Mouse (Mus musculus): ENCODE results near the gene Agpat3. TPM values are rescaled to one million over a fixed set of nuclear protein-coding genes. Genes with fewer than 3 reads are reported as not detected.
A peak's percentile ranks its signal among the peaks of the same experiment; 100 is the strongest.

Agpat3 gene
- polyA plus RNA-seq, 1 experiment from 2014 or later, result 277 TPM

DNA sequence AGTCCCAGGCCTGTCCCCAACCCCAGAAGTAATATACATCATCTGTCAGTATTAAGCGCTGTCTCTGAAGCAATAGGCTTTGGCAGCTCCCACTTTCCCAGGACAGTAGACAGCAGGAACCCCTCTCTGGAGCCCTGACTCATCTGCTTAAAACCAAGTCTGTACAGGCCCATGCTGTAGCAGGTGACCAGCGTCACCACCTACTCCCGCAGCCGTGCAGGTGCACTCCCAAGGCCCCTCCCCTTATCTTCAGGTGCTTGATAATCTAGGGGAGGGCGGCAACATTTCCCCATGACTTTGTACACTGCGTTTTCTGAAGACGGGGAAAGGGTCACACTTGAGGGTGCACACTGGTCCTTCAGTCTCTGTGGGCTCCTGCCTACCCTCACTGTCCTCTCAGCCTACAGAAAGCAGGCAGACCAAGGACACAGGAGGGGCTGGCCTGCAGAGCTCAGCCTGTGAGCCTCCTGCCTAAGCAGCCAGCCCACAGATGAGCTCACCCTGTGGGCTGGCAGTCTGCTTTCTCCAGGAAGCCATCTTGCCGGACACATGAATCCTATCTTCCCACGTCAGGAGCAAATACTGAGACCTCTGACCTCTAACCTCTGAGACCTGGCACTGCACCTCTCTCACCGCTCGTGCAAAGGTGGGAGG, 34.9 kb downstream of the Agpat3 start:
- peak; percentile 76 for ATAC-seq
- no peak for TF ChIP-seq CTCF (IDR thresholded peaks at IDR 0.05; ENCODE audit: low read depth)

DNA sequence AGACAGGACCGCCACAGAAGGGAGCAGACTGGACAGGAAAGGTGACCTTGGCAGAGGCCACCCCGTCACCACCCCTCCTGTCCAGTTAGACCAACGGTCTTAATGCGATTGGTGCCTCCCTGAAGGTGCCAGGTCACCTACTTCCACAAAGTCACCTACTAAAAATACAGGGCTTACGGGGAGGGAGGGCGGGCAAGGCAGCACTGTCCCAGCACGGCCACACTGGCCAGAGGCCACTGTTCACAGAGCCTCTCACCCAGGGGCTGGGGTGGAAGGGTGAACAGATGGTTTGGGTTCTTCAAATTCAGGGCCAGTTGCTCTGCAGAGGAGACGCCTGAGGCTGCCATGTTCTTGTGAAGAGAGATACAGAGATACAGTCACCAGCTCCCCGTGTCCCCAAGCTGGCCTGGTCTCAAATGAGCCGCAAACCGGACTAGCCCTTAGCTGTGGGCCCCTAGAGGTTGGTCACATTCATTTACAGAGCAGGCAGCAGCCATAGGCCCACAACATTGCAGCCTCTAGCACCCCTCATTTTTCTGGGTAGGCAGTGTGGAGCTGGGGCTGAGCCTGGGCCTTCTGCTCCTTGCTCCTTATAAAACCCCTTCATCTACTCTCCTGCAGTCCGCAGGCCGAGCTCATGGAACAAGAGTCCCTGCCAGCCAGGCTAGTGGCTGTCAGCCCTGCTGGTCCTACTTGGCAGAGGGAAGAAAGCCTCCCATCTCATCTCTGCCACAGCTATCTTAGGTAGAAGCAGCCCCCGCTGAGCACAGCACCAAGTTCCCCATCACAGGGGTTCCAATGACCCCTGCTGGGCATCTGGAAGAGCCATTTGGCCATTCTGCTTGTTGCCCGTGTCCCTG, 35.8 kb downstream of the Agpat3 start:
- no peaks in the 10 kb centered on the region for H3K27me3 ChIP-seq (replicated peaks; ENCODE audit: control insufficient read depth, insufficient read depth, low read length)
- H3K4me1 ChIP-seq (replicated peaks; ENCODE audit: control insufficient read depth, insufficient read depth, low read length), result peaks cover 17% of the 10 kb centered on the region
- no peak for ATAC-seq
- peak overlapping the region; percentile 68; the same call in 1 of the 2 replicates for H3K27ac ChIP-seq (ENCODE audit: low read depth, low read length)
- WGBS, result 89% methylated on average over 15 of the region's 15 CpGs
- H3K9ac ChIP-seq (ENCODE audit: low read depth, low read length), result no peak overlapping the region
- peaks cover 11% of the 10 kb centered on the region; the same call in 1 of the 2 replicates for H3K36me3 ChIP-seq (ENCODE audit: control insufficient read depth, insufficient read depth)
- H3K9me3 ChIP-seq (ENCODE audit: control insufficient read depth), result no peaks in the 10 kb centered on the region
- 0 out of 2 replicates have a peak, but pooled peaks have one; percentile 4 for TF ChIP-seq CTCF (IDR thresholded peaks at IDR 0.05; ENCODE audit: low read depth)
- no peak overlapping the region for H3K4me3 ChIP-seq (ENCODE audit: low read depth, low read length)
- no peak overlapping the region for H3K4me2 ChIP-seq (replicated peaks; ENCODE audit: low read depth)

More for the DNA sequence above, 34.9 kb downstream of the Agpat3 start:
- no peak overlapping the region for H3K4me3 ChIP-seq (ENCODE audit: low read depth, low read length)
- H3K27me3 ChIP-seq (replicated peaks; ENCODE audit: control insufficient read depth, insufficient read depth, low read length), result no peaks in the 10 kb centered on the region
- peaks cover 17% of the 10 kb centered on the region for H3K4me1 ChIP-seq (replicated peaks; ENCODE audit: control insufficient read depth, insufficient read depth, low read length)
- H3K36me3 ChIP-seq (ENCODE audit: control insufficient read depth, insufficient read depth), result peaks cover 10% of the 10 kb centered on the region; the same call in 1 of the 2 replicates
- H3K9me3 ChIP-seq (ENCODE audit: control insufficient read depth), result no peaks in the 10 kb centered on the region
- H3K27ac ChIP-seq (ENCODE audit: low read depth, low read length), result peak overlapping the region; percentile 68
- no peak overlapping the region for H3K9ac ChIP-seq (ENCODE audit: low read depth, low read length)
- 40% methylated on average over 11 of the region's 11 CpGs for WGBS
- no peak overlapping the region for H3K4me2 ChIP-seq (replicated peaks; ENCODE audit: low read depth)

DNA sequence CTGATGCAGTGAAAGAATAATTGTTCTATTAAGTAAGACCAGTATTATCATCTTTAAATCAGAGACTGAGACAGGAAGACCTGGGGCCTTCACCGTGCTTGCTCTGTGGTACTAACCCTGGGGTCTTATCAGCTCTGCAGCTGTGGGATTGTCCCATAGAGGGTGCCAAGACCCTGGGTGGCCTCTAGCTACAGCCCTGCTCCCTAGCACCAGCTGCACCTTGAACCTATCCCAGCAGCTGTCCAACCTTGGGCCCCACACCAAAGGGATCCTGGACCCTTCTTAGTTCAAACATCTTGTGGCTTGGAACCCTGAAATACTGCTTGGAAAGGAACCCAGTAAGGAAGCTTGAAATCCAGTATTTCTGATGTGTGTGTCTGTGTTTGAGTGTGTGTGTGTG, 37.1 kb downstream of the Agpat3 start:
- no peak overlapping the region for H3K4me3 ChIP-seq (ENCODE audit: low read depth, low read length)
- ATAC-seq, result peak; percentile 28; the same call in 1 of the 2 replicates
- peak; percentile 25 for TF ChIP-seq CTCF (IDR thresholded peaks at IDR 0.05; ENCODE audit: low read depth)
- peak overlapping the region; percentile 30 for H3K27ac ChIP-seq (ENCODE audit: low read depth, low read length)
- no peaks in the 10 kb centered on the region for H3K9me3 ChIP-seq (ENCODE audit: control insufficient read depth)
- no peaks in the 10 kb centered on the region for H3K27me3 ChIP-seq (replicated peaks; ENCODE audit: control insufficient read depth, insufficient read depth, low read length)
- H3K4me2 ChIP-seq (replicated peaks; ENCODE audit: low read depth), result peak overlapping the region; percentile 30; the same call in 1 of the 2 replicates
- H3K9ac ChIP-seq (ENCODE audit: low read depth, low read length), result peak overlapping the region; percentile 7; the same call in 1 of the 2 replicates
- peaks cover 21% of the 10 kb centered on the region for H3K4me1 ChIP-seq (replicated peaks; ENCODE audit: control insufficient read depth, insufficient read depth, low read length)
- H3K36me3 ChIP-seq (ENCODE audit: control insufficient read depth, insufficient read depth), result peaks cover 11% of the 10 kb centered on the region; the same call in 1 of the 2 replicates
- 42% methylated on average over 1 of the region's 1 CpGs for WGBS

DNA sequence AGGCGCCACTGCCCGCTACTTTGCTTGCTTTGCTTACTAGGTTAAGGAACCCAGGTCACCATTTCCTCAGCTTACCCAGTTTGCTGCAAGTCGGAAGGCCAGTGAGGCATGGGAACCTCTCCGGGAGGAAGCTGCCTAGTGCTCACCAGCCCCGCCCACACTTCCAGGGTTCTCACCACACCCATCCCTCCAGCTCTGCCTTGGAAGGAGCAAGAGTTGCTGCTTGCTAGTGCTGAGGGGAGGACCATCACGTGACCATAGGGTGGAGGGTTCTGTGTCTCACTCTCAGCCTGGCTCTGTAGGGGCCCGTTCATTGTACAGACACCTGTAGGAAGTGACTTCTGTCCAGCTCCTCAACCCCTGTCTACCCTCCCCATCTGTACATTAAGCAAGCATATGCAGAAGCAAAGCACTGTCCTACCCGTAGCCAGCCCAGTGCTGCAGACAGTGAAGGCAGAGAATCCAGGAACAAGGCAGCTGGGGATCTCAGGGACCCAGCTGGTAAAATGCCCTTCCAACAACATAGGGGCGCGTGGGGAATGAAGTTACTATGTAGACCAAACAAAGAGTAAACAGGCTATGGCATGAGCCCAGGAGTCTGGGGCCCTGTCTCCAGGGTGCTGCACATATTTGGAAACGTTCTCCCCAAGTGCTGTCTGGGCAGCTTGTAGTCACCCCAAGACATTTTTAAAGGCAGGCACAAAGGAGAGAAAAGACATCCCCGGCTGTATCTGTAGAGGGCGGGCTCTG, 40.2 kb downstream of the Agpat3 start:
- no peak overlapping the region for H3K4me2 ChIP-seq (replicated peaks; ENCODE audit: low read depth)
- H3K4me3 ChIP-seq (ENCODE audit: low read depth, low read length), result no peak overlapping the region
- H3K27me3 ChIP-seq (replicated peaks; ENCODE audit: control insufficient read depth, insufficient read depth, low read length), result no peaks in the 10 kb centered on the region
- H3K27ac ChIP-seq (ENCODE audit: low read depth, low read length), result no peak overlapping the region
- no peak for TF ChIP-seq CTCF (IDR thresholded peaks at IDR 0.05; ENCODE audit: low read depth)
- H3K9me3 ChIP-seq (ENCODE audit: control insufficient read depth), result no peaks in the 10 kb centered on the region
- WGBS, result 53% methylated on average over 13 of the region's 13 CpGs
- H3K9ac ChIP-seq (ENCODE audit: low read depth, low read length), result no peak overlapping the region
- peaks cover 29% of the 10 kb centered on the region for H3K4me1 ChIP-seq (replicated peaks; ENCODE audit: control insufficient read depth, insufficient read depth, low read length)
- ATAC-seq, result no peak
- H3K36me3 ChIP-seq (ENCODE audit: control insufficient read depth, insufficient read depth), result peaks cover 12% of the 10 kb centered on the region; the same call in 1 of the 2 replicates

DNA sequence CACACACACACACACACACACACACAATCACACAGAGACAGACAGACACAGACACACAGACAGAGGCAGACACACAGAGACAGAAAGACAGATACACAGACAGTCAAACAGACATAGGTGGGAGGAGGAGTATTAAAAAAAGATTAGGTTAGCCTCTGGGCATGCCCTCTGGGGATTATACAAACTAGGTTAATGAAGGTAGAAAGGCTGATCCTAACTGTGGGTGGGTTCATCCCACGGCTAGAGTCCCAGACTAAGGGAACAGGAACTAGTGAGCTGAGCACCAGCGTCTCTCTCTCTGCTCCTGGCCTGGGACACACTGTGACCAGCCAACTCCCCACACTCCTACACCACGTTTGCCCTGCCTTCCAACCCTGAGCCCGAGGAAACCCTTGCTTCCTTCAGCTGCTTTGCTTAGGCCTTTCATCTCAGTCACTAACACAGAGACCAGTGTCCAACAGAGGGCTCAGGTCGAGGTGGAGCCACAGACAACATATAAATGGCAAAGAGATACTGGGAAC, 41.5 kb downstream of the Agpat3 start:
- H3K9ac ChIP-seq (ENCODE audit: low read depth, low read length), result no peak overlapping the region
- H3K4me1 ChIP-seq (replicated peaks; ENCODE audit: control insufficient read depth, insufficient read depth, low read length), result peaks cover 27% of the 10 kb centered on the region
- H3K27me3 ChIP-seq (replicated peaks; ENCODE audit: control insufficient read depth, insufficient read depth, low read length), result no peaks in the 10 kb centered on the region
- H3K4me2 ChIP-seq (replicated peaks; ENCODE audit: low read depth), result no peak overlapping the region
- peaks cover 12% of the 10 kb centered on the region; the same call in 1 of the 2 replicates for H3K36me3 ChIP-seq (ENCODE audit: control insufficient read depth, insufficient read depth)
- no peak overlapping the region; the same call in 1 of the 2 replicates for H3K27ac ChIP-seq (ENCODE audit: low read depth, low read length)
- no peak overlapping the region for H3K4me3 ChIP-seq (ENCODE audit: low read depth, low read length)
- no peak for TF ChIP-seq CTCF (IDR thresholded peaks at IDR 0.05; ENCODE audit: low read depth)
- ATAC-seq, result no peak
- 40% methylated on average over 5 of the region's 5 CpGs for WGBS
- H3K9me3 ChIP-seq (ENCODE audit: control insufficient read depth), result no peaks in the 10 kb centered on the region

All from intestine, postnatal 0 days (tissue).